20 mouse cellular contexts compared by ENCODE assay signal in genomic region chr11:67044959-67045358, GRCm38 (mm10). TPM values are rescaled to one million over a fixed set of nuclear protein-coding genes. Genes with fewer than 3 reads are reported as not detected.
A peak's percentile ranks its signal among the peaks of the same experiment; 100 is the strongest.
DNase-seq lines count a peak whose midpoint lies in the region; ATAC-seq and TF ChIP-seq lines count a peak whose summit lies in the region.
"Had no signal": no experiment of that assay in that cellular context is flagged by ENCODE, and none has a peak within 500 bp of the region (broad histone marks: within the 10 kb centered on the region; RNA-seq: fewer than 3 reads in every experiment).

No protein-coding gene starts in this region.

- H3K4me1 ChIP-seq in liver, adult 2 months (ENCODE audit: control insufficient read depth, insufficient read depth, low read length) = peaks cover 20% of the 10 kb centered on the region
- peaks cover 14% of the 10 kb centered on the region for H3K4me1 ChIP-seq in liver, postnatal 0 days (ENCODE audit: insufficient read depth)
- no peaks in the 10 kb centered on the region for H3K4me1 ChIP-seq in hindbrain, embryonic 12.5 days
- H3K4me1 ChIP-seq in forebrain, embryonic 15.5 days = no peaks in the 10 kb centered on the region
- H3K4me1 ChIP-seq in midbrain, postnatal 0 days (ENCODE audit: insufficient read depth, low read length) = no peaks in the 10 kb centered on the region
- H3K4me1 ChIP-seq: kidney, embryonic 15.5 days; limb, embryonic 13.5 days; neural tube, embryonic 13.5 days had no signal

- H3K27ac ChIP-seq in liver, adult 2 months (replicated peaks; ENCODE audit: insufficient read depth, low read depth, low read length) = peak overlapping the region; percentile 74
- H3K27ac ChIP-seq in liver, postnatal 0 days (ENCODE audit: low read depth) = peak overlapping the region; percentile 75
- no peak overlapping the region for H3K27ac ChIP-seq in hindbrain, embryonic 12.5 days
- H3K27ac ChIP-seq in forebrain, embryonic 15.5 days (replicated peaks) = no peak overlapping the region
- no peak overlapping the region for H3K27ac ChIP-seq in midbrain, postnatal 0 days (ENCODE audit: low read depth, low read length)
- H3K27ac ChIP-seq: hindbrain, embryonic 14.5 days; kidney, embryonic 15.5 days; limb, embryonic 13.5 days; midbrain, embryonic 12.5 days; neural tube, embryonic 13.5 days had no signal

- no peaks in the 10 kb centered on the region for H3K27me3 ChIP-seq in liver, adult 2 months (ENCODE audit: control insufficient read depth, insufficient read depth, low read length)
- H3K27me3 ChIP-seq in liver, postnatal 0 days (ENCODE audit: insufficient read depth, low read length) = no peaks in the 10 kb centered on the region
- no peaks in the 10 kb centered on the region for H3K27me3 ChIP-seq in hindbrain, embryonic 12.5 days
- H3K27me3 ChIP-seq in forebrain, embryonic 15.5 days = no peaks in the 10 kb centered on the region
- H3K27me3 ChIP-seq in midbrain, postnatal 0 days (ENCODE audit: insufficient read depth, low read length) = no peaks in the 10 kb centered on the region
- H3K27me3 ChIP-seq: heart, embryonic 12.5 days; kidney, embryonic 15.5 days; limb, embryonic 13.5 days; midbrain, embryonic 12.5 days; neural tube, embryonic 13.5 days had no signal

- peak; percentile 42 for DNase-seq in lung, postnatal 36 days
- DNase-seq in lung, postnatal 10 days = no peak
- peak; percentile 98 for DNase-seq in liver, adult 2 months (ENCODE audit: extremely low read depth, low read depth, low spot score)
- peak; percentile 51 for DNase-seq in liver, postnatal 0 days
- DNase-seq in cerebellum, postnatal 4 days (ENCODE audit: low spot score in 2 of 2) = no peak
- DNase-seq in midbrain, postnatal 0 days (ENCODE audit: low spot score) = no peak
- DNase-seq: adrenal gland, adult 8-10 months; cerebellum, postnatal 10 days; heart, postnatal 14 days; layer of hippocampus, postnatal 36 days; right cerebral cortex, adult 18-20 months had no signal

- H3K9me3 ChIP-seq in liver, postnatal 0 days (ENCODE audit: low read length) = no peaks in the 10 kb centered on the region
- no peaks in the 10 kb centered on the region for H3K9me3 ChIP-seq in hindbrain, embryonic 12.5 days (replicated peaks)
- no peaks in the 10 kb centered on the region for H3K9me3 ChIP-seq in forebrain, embryonic 15.5 days
- H3K9me3 ChIP-seq in midbrain, postnatal 0 days (ENCODE audit: low read length) = no peaks in the 10 kb centered on the region
- H3K9me3 ChIP-seq: heart, embryonic 12.5 days; kidney, embryonic 15.5 days; limb, embryonic 13.5 days; midbrain, embryonic 12.5 days; neural tube, embryonic 13.5 days had no signal

- no peak overlapping the region for H3K4me2 ChIP-seq in liver, postnatal 0 days (ENCODE audit: low read depth, low read length)
- no peak overlapping the region for H3K4me2 ChIP-seq in hindbrain, embryonic 12.5 days (replicated peaks)
- no peak overlapping the region for H3K4me2 ChIP-seq in forebrain, embryonic 15.5 days (replicated peaks)
- H3K4me2 ChIP-seq in midbrain, postnatal 0 days (ENCODE audit: low read depth, low read length, poor library complexity, severe bottlenecking) = no peak overlapping the region
- H3K4me2 ChIP-seq: heart, embryonic 12.5 days; hindbrain, embryonic 14.5 days; kidney, embryonic 15.5 days; limb, embryonic 13.5 days; midbrain, embryonic 12.5 days; neural tube, embryonic 13.5 days had no signal

- peak; percentile 94 for ATAC-seq in liver, postnatal 0 days
- ATAC-seq in hindbrain, embryonic 12.5 days (ENCODE audit: low FRiP score) = no peak
- no peak for ATAC-seq in forebrain, embryonic 15.5 days (replicated peaks)
- no peak for ATAC-seq in midbrain, postnatal 0 days (ENCODE audit: low FRiP score)

- no peak for TF ChIP-seq EP300 in liver, postnatal 0 days (IDR thresholded peaks at IDR 0.05; ENCODE audit: low read depth)

- H3K4me3 ChIP-seq in liver, adult 2 months (ENCODE audit: insufficient read depth, low read depth, low read length) = no peak overlapping the region
- no peak overlapping the region for H3K4me3 ChIP-seq in liver, postnatal 0 days (ENCODE audit: low read depth, low read length)
- H3K4me3 ChIP-seq in hindbrain, embryonic 12.5 days = no peak overlapping the region
- H3K4me3 ChIP-seq in forebrain, embryonic 15.5 days = no peak overlapping the region
- H3K4me3 ChIP-seq in midbrain, postnatal 0 days (ENCODE audit: low read depth, low read length) = no peak overlapping the region
- H3K4me3 ChIP-seq: heart, embryonic 12.5 days; kidney, embryonic 15.5 days; limb, embryonic 13.5 days; midbrain, embryonic 12.5 days; neural tube, embryonic 13.5 days had no signal

- no peak for TF ChIP-seq CTCF in liver, adult 2 months (IDR thresholded peaks at IDR 0.05; ENCODE audit: low read depth, low read length)
- no peak for TF ChIP-seq CTCF in liver, postnatal 0 days (IDR thresholded peaks at IDR 0.05; ENCODE audit: low read depth)
- no peak for TF ChIP-seq CTCF in midbrain, postnatal 0 days (IDR thresholded peaks at IDR 0.05)

- TF ChIP-seq POLR2A in liver, adult 2 months (IDR thresholded peaks at IDR 0.05; ENCODE audit: extremely low read depth, insufficient read depth, low read length) = no peak; the same call in 1 of the 2 replicates

- H3K79me2 ChIP-seq in liver, adult 2 months (ENCODE audit: control insufficient read depth, insufficient read depth, low read length) = peaks cover 9% of the 10 kb centered on the region; the same call in 1 of the 2 replicates

- H3K9ac ChIP-seq in liver, adult 2 months (ENCODE audit: low read depth, low read length) = 0 out of 2 replicates have a peak overlapping the region, but pooled peaks have one; percentile 33
- no peak overlapping the region for H3K9ac ChIP-seq in liver, postnatal 0 days (replicated peaks)
- no peak overlapping the region for H3K9ac ChIP-seq in hindbrain, embryonic 12.5 days
- H3K9ac ChIP-seq in forebrain, embryonic 15.5 days (replicated peaks) = no peak overlapping the region
- H3K9ac ChIP-seq in midbrain, postnatal 0 days (replicated peaks; ENCODE audit: low read length, poor library complexity, severe bottlenecking) = no peak overlapping the region
- H3K9ac ChIP-seq: heart, embryonic 12.5 days; hindbrain, embryonic 14.5 days; kidney, embryonic 15.5 days; limb, embryonic 13.5 days; midbrain, embryonic 12.5 days; neural tube, embryonic 13.5 days had no signal

- 27% methylated on average over 6 of the region's 6 CpGs for WGBS in liver, adult 2 months
- WGBS in liver, postnatal 0 days (ENCODE audit: insufficient replicate concordance) = 56% methylated on average over 6 of the region's 6 CpGs
- 86% methylated on average over 6 of the region's 6 CpGs for WGBS in hindbrain, embryonic 12.5 days
- WGBS in forebrain, embryonic 15.5 days = 91% methylated on average over 6 of the region's 6 CpGs
- WGBS in midbrain, postnatal 0 days = 82% methylated on average over 6 of the region's 6 CpGs

- peaks cover 16% of the 10 kb centered on the region; the same call in 1 of the 2 replicates for H3K36me3 ChIP-seq in liver, adult 2 months (ENCODE audit: control insufficient read depth, insufficient read depth, low read length)
- H3K36me3 ChIP-seq in liver, postnatal 0 days (replicated peaks; ENCODE audit: insufficient read depth, low read length) = peaks cover 17% of the 10 kb centered on the region
- H3K36me3 ChIP-seq in hindbrain, embryonic 12.5 days = peaks cover 38% of the 10 kb centered on the region
- peaks cover 18% of the 10 kb centered on the region for H3K36me3 ChIP-seq in forebrain, embryonic 15.5 days
- H3K36me3 ChIP-seq in midbrain, postnatal 0 days (ENCODE audit: insufficient read depth, low read length) = peaks cover 20% of the 10 kb centered on the region

RNA-seq across cellular contexts. Expression of gene Adprm, which starts 7.4 kb away (rescaled TPM):
- total RNA-seq in liver, adult 2 months (2014; rRNA removed) = 25.2 and 36.5 TPM in 2 replicates
- 10.8 and 14.0 TPM in 2 replicates for polyA plus RNA-seq in liver, adult 2 months (2012; rRNA removed)
- 15.0 and 15.4 TPM in 2 replicates for polyA plus RNA-seq in liver, postnatal 0 days (2015; fragmentation: Nextera tagmentation; extraction: Ambion mirVana)
- polyA plus RNA-seq in hindbrain, embryonic 12.5 days (2016; fragmentation: Nextera tagmentation; extraction: Ambion mirVana) = 37.8 and 39.6 TPM in 2 replicates
- 34.2 and 34.9 TPM in 2 replicates for polyA plus RNA-seq in forebrain, embryonic 15.5 days (2015; fragmentation: Nextera tagmentation; extraction: Ambion mirVana)
- 23.7 and 28.6 TPM in 2 replicates for total RNA-seq in midbrain, postnatal 0 days (2014; rRNA removed)
- 25.9 and 28.1 TPM in 2 replicates for polyA plus RNA-seq in midbrain, postnatal 0 days (2015; fragmentation: Nextera tagmentation; extraction: Ambion mirVana)

RNA-seq across cellular contexts. Expression of gene Sco1, which starts 7.5 kb away (rescaled TPM):
- total RNA-seq in liver, adult 2 months (2014; rRNA removed) = 10.5 and 11.5 TPM in 2 replicates
- 4.8 and 5.5 TPM in 2 replicates for polyA plus RNA-seq in liver, adult 2 months (2012; rRNA removed)
- polyA plus RNA-seq in liver, postnatal 0 days (2015; fragmentation: Nextera tagmentation; extraction: Ambion mirVana) = 7.4 and 7.7 TPM in 2 replicates
- polyA plus RNA-seq in hindbrain, embryonic 12.5 days (2016; fragmentation: Nextera tagmentation; extraction: Ambion mirVana) = 18.2 and 18.9 TPM in 2 replicates
- polyA plus RNA-seq in forebrain, embryonic 15.5 days (2015; fragmentation: Nextera tagmentation; extraction: Ambion mirVana) = 14.7 and 15.5 TPM in 2 replicates
- total RNA-seq in midbrain, postnatal 0 days (2014; rRNA removed) = 11.2 and 12.4 TPM in 2 replicates
- polyA plus RNA-seq in midbrain, postnatal 0 days (2015; fragmentation: Nextera tagmentation; extraction: Ambion mirVana) = 13.2 and 14.7 TPM in 2 replicates

RNA-seq across cellular contexts. Expression of gene Tmem220, which starts 20.0 kb away (rescaled TPM):
- total RNA-seq in liver, adult 2 months (2014; rRNA removed) = 6.6 and 8.7 TPM in 2 replicates
- 9.5 and 9.9 TPM in 2 replicates for polyA plus RNA-seq in liver, adult 2 months (2012; rRNA removed)
- polyA plus RNA-seq in liver, postnatal 0 days (2015; fragmentation: Nextera tagmentation; extraction: Ambion mirVana) = 4.2 and 4.9 TPM in 2 replicates
- polyA plus RNA-seq in hindbrain, embryonic 12.5 days (2016; fragmentation: Nextera tagmentation; extraction: Ambion mirVana) = 0.43 and 1.2 TPM in 2 replicates
- polyA plus RNA-seq in forebrain, embryonic 15.5 days (2015; fragmentation: Nextera tagmentation; extraction: Ambion mirVana) = 0.31 and 0.55 TPM in 2 replicates
- total RNA-seq in midbrain, postnatal 0 days (2014; rRNA removed) = 0.11 and 0.28 TPM in 2 replicates
- 0.50 and 0.93 TPM in 2 replicates for polyA plus RNA-seq in midbrain, postnatal 0 days (2015; fragmentation: Nextera tagmentation; extraction: Ambion mirVana)

RNA-seq across cellular contexts. Expression of gene Myh3, which starts 33.1 kb away (rescaled TPM):
- not detected in 2 replicates for total RNA-seq in liver, adult 2 months (2014; rRNA removed)
- not detected in 2 replicates for polyA plus RNA-seq in liver, adult 2 months (2012; rRNA removed)
- polyA plus RNA-seq in liver, postnatal 0 days (2015; fragmentation: Nextera tagmentation; extraction: Ambion mirVana) = 0.06 and 0.75 TPM in 2 replicates
- 4.3 and 26.2 TPM in 2 replicates for polyA plus RNA-seq in hindbrain, embryonic 12.5 days (2016; fragmentation: Nextera tagmentation; extraction: Ambion mirVana)
- 0.08 and 0.48 TPM in 2 replicates for polyA plus RNA-seq in forebrain, embryonic 15.5 days (2015; fragmentation: Nextera tagmentation; extraction: Ambion mirVana)
- total RNA-seq in midbrain, postnatal 0 days (2014; rRNA removed) = 0.24 and 1.2 TPM in 2 replicates
- polyA plus RNA-seq in midbrain, postnatal 0 days (2015; fragmentation: Nextera tagmentation; extraction: Ambion mirVana) = 0.13 and 0.25 TPM in 2 replicates
- total RNA-seq: granulocyte monocyte progenitor cell, adult 5-6 weeks; heart, postnatal 14 days had no signal

Comparison
In these comparisons a context has a peak if more than half of its experiments do, and no peak if none do; other contexts are left out.
1. DNase-seq: peak in lung, postnatal 36 days (single experiment), liver, adult 2 months (single experiment) and liver, postnatal 0 days (single experiment); none in lung, postnatal 10 days (single experiment), cerebellum, postnatal 4 days (0 of 2) and midbrain, postnatal 0 days (single experiment).
2. H3K27ac ChIP-seq: peak in liver, adult 2 months (single experiment) and liver, postnatal 0 days (single experiment); none in hindbrain, embryonic 12.5 days (single experiment), forebrain, embryonic 15.5 days (single experiment) and midbrain, postnatal 0 days (single experiment).